Mouse (Mus musculus) kidney, postnatal 36 days (tissue): ENCODE results near the gene Pla2g6.

ENCODE experiments used
- DNase-seq, 2 experiments: peaks; one replicate each; pipeline ENCODE4 v3.0.0; 2021 to 2022; ENCODE audit warnings: mixed read lengths in 2 of 2

Gene Pla2g6

GRCm38 (mm10) chr15:79328058-79328938 lies at the start of gene Pla2g6:
TSS of gene Pla2g6 (minus strand) at chr15:79328390.
- DNase-seq, result peak; percentile 99 to 100

GRCm38 (mm10) chr15:79377681-79378080 lies 49.5 kb upstream of the Pla2g6 start:
- peak; percentile 72 to 73 for DNase-seq

GRCm38 (mm10) chr15:79374760-79375159 lies 46.6 kb upstream of the Pla2g6 start:
- no peak for DNase-seq

GRCm38 (mm10) chr15:79370281-79370843 lies 42.2 kb upstream of the Pla2g6 start:
- no peak for DNase-seq

GRCm38 (mm10) chr15:79369452-79370280 lies 41.5 kb upstream of the Pla2g6 start:
- DNase-seq, result no peak

GRCm38 (mm10) chr15:79368861-79369440 lies 40.8 kb upstream of the Pla2g6 start:
- peak in 1 of 2 experiments; percentile 33 for DNase-seq

GRCm38 (mm10) chr15:79368313-79368811 lies 40.2 kb upstream of the Pla2g6 start:
- DNase-seq, result peak; percentile 64 to 66

- DNase-seq, result no peak
Observed at GRCm38 (mm10) chr15:79366402-79366801, 38.2 kb upstream of the Pla2g6 start.

- DNase-seq, result no peak
Observed at GRCm38 (mm10) chr15:79365068-79365467, 36.9 kb upstream of the Pla2g6 start.

- DNase-seq, result no peak
Observed at GRCm38 (mm10) chr15:79364120-79364519, 35.9 kb upstream of the Pla2g6 start.

- DNase-seq, result no peak
Observed at GRCm38 (mm10) chr15:79361023-79361422, 32.8 kb upstream of the Pla2g6 start.

GRCm38 (mm10) chr15:79360371-79360770 lies 32.2 kb upstream of the Pla2g6 start:
- no peak for DNase-seq

- DNase-seq, result peak; percentile 73 to 77
Observed at GRCm38 (mm10) chr15:79359954-79360353, 31.8 kb upstream of the Pla2g6 start.

- peak in 1 of 2 experiments; percentile 40 for DNase-seq
Observed at GRCm38 (mm10) chr15:79357974-79358690, 29.9 kb upstream of the Pla2g6 start.

GRCm38 (mm10) chr15:79357036-79357911 lies 29.1 kb upstream of the Pla2g6 start:
- peak; percentile 72 to 87 for DNase-seq

- DNase-seq, result no peak
Observed at GRCm38 (mm10) chr15:79356481-79356880, 28.3 kb upstream of the Pla2g6 start.

GRCm38 (mm10) chr15:79354619-79355018 lies 26.4 kb upstream of the Pla2g6 start:
- DNase-seq, result no peak

- no peak for DNase-seq
Observed at GRCm38 (mm10) chr15:79353690-79354305, 25.6 kb upstream of the Pla2g6 start.

GRCm38 (mm10) chr15:79352479-79352878 lies 24.3 kb upstream of the Pla2g6 start:
- no peak for DNase-seq

GRCm38 (mm10) chr15:79351331-79351767 lies 23.2 kb upstream of the Pla2g6 start:
- peak; percentile 68 to 86 for DNase-seq
